Mouse (Mus musculus) C2C12 (cell line): Measurements from ENCODE around the gene Insyn1.

Source experiments
- CEBPB ChIP-seq: IDR thresholded peaks from one replicate; pipeline ENCODE4 v1.6.1; 2011; ENCODE audit warnings: low read depth, mild to moderate bottlenecking, control low read depth, moderate library complexity
- CTCF ChIP-seq: IDR thresholded peaks from one replicate; pipeline ENCODE4 v1.5.1; 2011; ENCODE audit not compliant: control insufficient read depth, insufficient read depth, insufficient read length
- FOSL1 ChIP-seq: IDR thresholded peaks from one replicate; pipeline ENCODE4 v1.8.0; 2011; ENCODE audit warnings: mild to moderate bottlenecking, low read length; ENCODE audit not compliant: poor library complexity, insufficient read depth, severe bottlenecking
- MAX ChIP-seq: IDR thresholded peaks from one replicate; pipeline ENCODE4 v1.6.1; 2011; ENCODE audit warnings: mild to moderate bottlenecking, control low read depth
- MYOD1 ChIP-seq: IDR thresholded peaks from one replicate; pipeline ENCODE4 v1.6.1; 2011; ENCODE audit warnings: low read depth; ENCODE audit not compliant: control insufficient read depth, insufficient read length
- MYOG ChIP-seq: IDR thresholded peaks from one replicate; pipeline ENCODE4 v1.6.1; 2011; ENCODE audit not compliant: control insufficient read depth, insufficient read length; ENCODE audit errors: extremely low read depth
- USF1 ChIP-seq: IDR thresholded peaks from one replicate; pipeline ENCODE4 v1.6.1; 2011; ENCODE audit warnings: low read depth, mild to moderate bottlenecking, control low read depth, moderate library complexity

- no peak for TF ChIP-seq MYOD1
- no peak for TF ChIP-seq USF1
- no peak for TF ChIP-seq CTCF
- no peak for TF ChIP-seq MYOG
- no peak for TF ChIP-seq FOSL1
- no peak for TF ChIP-seq MAX
- TF ChIP-seq CEBPB, result no peak
Observed at GRCm38 (mm10) chr9:58490391-58490790, 2.0 kb downstream of the Insyn1 start.
